Mouse (Mus musculus): ENCODE data around the gene Anxa5. TPM values are rescaled to one million over a fixed set of nuclear protein-coding genes. Genes with fewer than 3 reads are reported as not detected.

The Anxa5 gene
- polyA plus RNA-seq, 1 experiment from 2014 or later, result 120 TPM

GRCm38 (mm10) chr3:36496746-36497145 is 21.1 kb upstream of the Anxa5 start:
- Histone ChIP-seq H3K4me3 (no peak overlapping the region), H3K27me3 (ENCODE audit: insufficient read depth, poor library complexity, severe bottlenecking) (peaks cover 8% of the 10 kb centered on the region), H3K4me1 (replicated peaks) (0 out of 2 replicates have a peak, but pooled peaks cover 3% of the 10 kb centered on the region), H3K9me3 (no peaks in the 10 kb centered on the region), H3K27ac (no peak overlapping the region), H3K36me3 (no peaks in the 10 kb centered on the region)
- DNase-seq (ENCODE audit: low spot score), result peak; percentile 72
- WGBS, result 20% methylated on average over 14 of the region's 14 CpGs

GRCm38 (mm10) chr3:36496273-36496672 is 20.6 kb upstream of the Anxa5 start:
- WGBS, result 87% methylated on average over 9 of the region's 9 CpGs

GRCm38 (mm10) chr3:36495436-36495835 is 19.7 kb upstream of the Anxa5 start:
- no peaks in the 10 kb centered on the region for H3K9me3 ChIP-seq
- 0 out of 2 replicates have a peak, but pooled peaks cover 10% of the 10 kb centered on the region for H3K4me1 ChIP-seq (replicated peaks)
- no peak overlapping the region for H3K27ac ChIP-seq
- no peaks in the 10 kb centered on the region for H3K36me3 ChIP-seq
- H3K4me3 ChIP-seq, result no peak overlapping the region
- peak; percentile 88 for DNase-seq (ENCODE audit: low spot score)
- WGBS, result 14% methylated on average over 6 of the region's 6 CpGs
- H3K27me3 ChIP-seq (ENCODE audit: insufficient read depth, poor library complexity, severe bottlenecking), result peaks cover 8% of the 10 kb centered on the region

More at GRCm38 (mm10) chr3:36496273-36496672, 20.6 kb upstream of the Anxa5 start:
- Histone ChIP-seq H3K4me3 (no peak overlapping the region), H3K27me3 (ENCODE audit: insufficient read depth, poor library complexity, severe bottlenecking) (peaks cover 8% of the 10 kb centered on the region), H3K4me1 (replicated peaks) (0 out of 2 replicates have a peak, but pooled peaks cover 3% of the 10 kb centered on the region), H3K9me3 (no peaks in the 10 kb centered on the region), H3K36me3 (no peaks in the 10 kb centered on the region), H3K27ac (no peak overlapping the region)
- DNase-seq (ENCODE audit: low spot score), result no peak

- Histone ChIP-seq H3K9me3 (no peaks in the 10 kb centered on the region), H3K27ac (no peak overlapping the region), H3K4me3 (no peak overlapping the region), H3K27me3 (ENCODE audit: insufficient read depth, poor library complexity, severe bottlenecking) (peaks cover 8% of the 10 kb centered on the region), H3K4me1 (replicated peaks) (0 out of 2 replicates have a peak, but pooled peaks cover 11% of the 10 kb centered on the region), H3K36me3 (no peaks in the 10 kb centered on the region)
- DNase-seq (ENCODE audit: low spot score), result no peak
- WGBS, result 93% methylated on average over 2 of the region's 2 CpGs
Observed at GRCm38 (mm10) chr3:36494613-36495012, 18.9 kb upstream of the Anxa5 start.

GRCm38 (mm10) chr3:36493641-36494283 is 18.1 kb upstream of the Anxa5 start:
- Histone ChIP-seq H3K9me3 (no peaks in the 10 kb centered on the region), H3K4me1 (replicated peaks) (0 out of 2 replicates have a peak, but pooled peaks cover 11% of the 10 kb centered on the region), H3K27ac (no peak overlapping the region), H3K27me3 (ENCODE audit: insufficient read depth, poor library complexity, severe bottlenecking) (peaks cover 8% of the 10 kb centered on the region), H3K36me3 (no peaks in the 10 kb centered on the region), H3K4me3 (no peak overlapping the region)
- DNase-seq (ENCODE audit: low spot score), result no peak
- WGBS, result 85% methylated on average over 6 of the region's 6 CpGs

- Histone ChIP-seq H3K4me1 (replicated peaks) (0 out of 2 replicates have a peak, but pooled peaks cover 11% of the 10 kb centered on the region), H3K36me3 (no peaks in the 10 kb centered on the region), H3K27ac (no peak overlapping the region), H3K27me3 (ENCODE audit: insufficient read depth, poor library complexity, severe bottlenecking) (peaks cover 8% of the 10 kb centered on the region), H3K4me3 (no peak overlapping the region), H3K9me3 (no peaks in the 10 kb centered on the region)
- WGBS, result 81% methylated on average over 9 of the region's 9 CpGs
- DNase-seq (ENCODE audit: low spot score), result no peak
Observed at GRCm38 (mm10) chr3:36492716-36493391, 17.2 kb upstream of the Anxa5 start.

- no peak overlapping the region for H3K4me3 ChIP-seq
- peak overlapping the region; percentile 35; the same call in 1 of the 2 replicates for H3K27ac ChIP-seq
- peaks cover 7% of the 10 kb centered on the region for H3K27me3 ChIP-seq (ENCODE audit: insufficient read depth, poor library complexity, severe bottlenecking)
- H3K36me3 ChIP-seq, result no peaks in the 10 kb centered on the region
- WGBS, result 86% methylated on average over 5 of the region's 5 CpGs
- no peak for DNase-seq (ENCODE audit: low spot score)
- 0 out of 2 replicates have a peak, but pooled peaks cover 11% of the 10 kb centered on the region for H3K4me1 ChIP-seq (replicated peaks)
- H3K9me3 ChIP-seq, result no peaks in the 10 kb centered on the region
Observed at GRCm38 (mm10) chr3:36491535-36491934, 15.8 kb upstream of the Anxa5 start.

- Histone ChIP-seq H3K36me3 (no peaks in the 10 kb centered on the region), H3K27me3 (ENCODE audit: insufficient read depth, poor library complexity, severe bottlenecking) (no peaks in the 10 kb centered on the region), H3K4me1 (replicated peaks) (0 out of 2 replicates have a peak, but pooled peaks cover 12% of the 10 kb centered on the region), H3K27ac (no peak overlapping the region), H3K9me3 (no peaks in the 10 kb centered on the region), H3K4me3 (no peak overlapping the region)
- no peak for DNase-seq (ENCODE audit: low spot score)
- WGBS, result 98% methylated on average over 1 of the region's 1 CpGs
Observed at GRCm38 (mm10) chr3:36489590-36489910, 13.9 kb upstream of the Anxa5 start.

- DNase-seq (ENCODE audit: low spot score), result no peak
- Histone ChIP-seq H3K36me3 (no peaks in the 10 kb centered on the region), H3K27ac (no peak overlapping the region), H3K4me1 (replicated peaks) (0 out of 2 replicates have a peak, but pooled peaks cover 12% of the 10 kb centered on the region), H3K4me3 (no peak overlapping the region), H3K27me3 (ENCODE audit: insufficient read depth, poor library complexity, severe bottlenecking) (no peaks in the 10 kb centered on the region), H3K9me3 (no peaks in the 10 kb centered on the region)
- 88% methylated on average over 6 of the region's 6 CpGs for WGBS
Observed at GRCm38 (mm10) chr3:36488899-36489589, 13.3 kb upstream of the Anxa5 start.

GRCm38 (mm10) chr3:36488367-36488766 is 12.7 kb upstream of the Anxa5 start:
- DNase-seq (ENCODE audit: low spot score), result no peak
- WGBS, result 88% methylated on average over 1 of the region's 1 CpGs
- no peaks in the 10 kb centered on the region for H3K27me3 ChIP-seq (ENCODE audit: insufficient read depth, poor library complexity, severe bottlenecking)
- H3K4me3 ChIP-seq, result no peak overlapping the region
- no peaks in the 10 kb centered on the region for H3K36me3 ChIP-seq
- 0 out of 2 replicates have a peak, but pooled peaks cover 12% of the 10 kb centered on the region for H3K4me1 ChIP-seq (replicated peaks)
- no peak overlapping the region for H3K27ac ChIP-seq
- no peaks in the 10 kb centered on the region for H3K9me3 ChIP-seq

- Histone ChIP-seq H3K4me3 (no peak overlapping the region), H3K27me3 (ENCODE audit: insufficient read depth, poor library complexity, severe bottlenecking) (no peaks in the 10 kb centered on the region), H3K4me1 (replicated peaks) (peaks cover 20% of the 10 kb centered on the region), H3K36me3 (no peaks in the 10 kb centered on the region), H3K27ac (no peak overlapping the region), H3K9me3 (no peaks in the 10 kb centered on the region)
- 90% methylated on average over 6 of the region's 6 CpGs for WGBS
- no peak for DNase-seq (ENCODE audit: low spot score)
Observed at GRCm38 (mm10) chr3:36486881-36487280, 11.2 kb upstream of the Anxa5 start.

- no peak overlapping the region for H3K27ac ChIP-seq
- H3K4me1 ChIP-seq (replicated peaks), result peaks cover 26% of the 10 kb centered on the region
- no peaks in the 10 kb centered on the region for H3K9me3 ChIP-seq
- H3K36me3 ChIP-seq, result no peaks in the 10 kb centered on the region
- WGBS, result 44% methylated on average over 6 of the region's 6 CpGs
- H3K27me3 ChIP-seq (ENCODE audit: insufficient read depth, poor library complexity, severe bottlenecking), result no peaks in the 10 kb centered on the region
- no peak for DNase-seq (ENCODE audit: low spot score)
- no peak overlapping the region for H3K4me3 ChIP-seq
Observed at GRCm38 (mm10) chr3:36486176-36486575, 10.5 kb upstream of the Anxa5 start.

GRCm38 (mm10) chr3:36484292-36484691 is 8.6 kb upstream of the Anxa5 start:
- Histone ChIP-seq H3K4me3 (no peak overlapping the region), H3K36me3 (no peaks in the 10 kb centered on the region), H3K4me1 (replicated peaks) (peaks cover 27% of the 10 kb centered on the region), H3K27ac (no peak overlapping the region), H3K9me3 (no peaks in the 10 kb centered on the region), H3K27me3 (ENCODE audit: insufficient read depth, poor library complexity, severe bottlenecking) (no peaks in the 10 kb centered on the region)
- WGBS, result 92% methylated on average over 4 of the region's 4 CpGs
- no peak for DNase-seq (ENCODE audit: low spot score)
